Mouse (Mus musculus): ENCODE measurements at regions not wholly inside any gene's neighbourhood (a gene's known extent, or its start where the extent isn't known, plus 50 kb on each side); places are given as distances from the start of the nearest gene placed in this dataset.
"Not testable (repeated sequence)": the region's sequence is repeated elsewhere in the genome, so short reads cannot be mapped to it uniquely, and the experiment has no call there.

- H3K4me1 ChIP-seq (replicated peaks), result 0 out of 2 replicates have a peak, but pooled peaks cover 5% of the 10 kb centered on the region
- no peaks in the 10 kb centered on the region for H3K27me3 ChIP-seq
- no peak overlapping the region for H3K27ac ChIP-seq (replicated peaks)
- H3K36me3 ChIP-seq, result no peaks in the 10 kb centered on the region
- 44% methylated on average over 18 of the region's 18 CpGs for WGBS
- H3K9ac ChIP-seq, result no peak overlapping the region
- no peak for ATAC-seq (ENCODE audit: low FRiP score, low read depth)
- H3K4me3 ChIP-seq, result no peak overlapping the region
- H3K9me3 ChIP-seq, result no peaks in the 10 kb centered on the region
- peak overlapping the region; percentile 34; the same call in 1 of the 2 replicates for H3K4me2 ChIP-seq
Measured at GRCm38 (mm10) chr10:99353541-99354292, 90.7 kb downstream of the Dusp6 start.

GRCm38 (mm10) chr10:99354352-99354751, 91.3 kb downstream of the Dusp6 start:
- Histone ChIP-seq H3K27ac (replicated peaks) (no peak overlapping the region), H3K4me1 (replicated peaks) (0 out of 2 replicates have a peak, but pooled peaks cover 5% of the 10 kb centered on the region), H3K36me3 (no peaks in the 10 kb centered on the region), H3K9ac (no peak overlapping the region), H3K27me3 (no peaks in the 10 kb centered on the region), H3K9me3 (no peaks in the 10 kb centered on the region), H3K4me2 (no peak overlapping the region), H3K4me3 (no peak overlapping the region)
- no peak for ATAC-seq (ENCODE audit: low FRiP score, low read depth)
- 92% methylated on average over 2 of the region's 2 CpGs for WGBS

GRCm38 (mm10) chr10:99355303-99355702, 92.3 kb downstream of the Dusp6 start:
- ATAC-seq (ENCODE audit: low FRiP score, low read depth), result no peak
- no peaks in the 10 kb centered on the region for H3K36me3 ChIP-seq
- 92% methylated on average over 4 of the region's 4 CpGs for WGBS
- H3K4me3 ChIP-seq, result no peak overlapping the region
- no peaks in the 10 kb centered on the region for H3K9me3 ChIP-seq
- H3K4me2 ChIP-seq, result no peak overlapping the region
- H3K9ac ChIP-seq, result no peak overlapping the region
- H3K4me1 ChIP-seq (replicated peaks), result 0 out of 2 replicates have a peak, but pooled peaks cover 5% of the 10 kb centered on the region
- no peak overlapping the region for H3K27ac ChIP-seq (replicated peaks)
- H3K27me3 ChIP-seq, result no peaks in the 10 kb centered on the region

GRCm38 (mm10) chr10:99356221-99356620, 93.2 kb downstream of the Dusp6 start:
- 78% methylated on average over 5 of the region's 5 CpGs for WGBS
- Histone ChIP-seq H3K27me3 (no peaks in the 10 kb centered on the region), H3K9ac (no peak overlapping the region), H3K4me1 (replicated peaks) (0 out of 2 replicates have a peak, but pooled peaks cover 5% of the 10 kb centered on the region), H3K36me3 (no peaks in the 10 kb centered on the region), H3K9me3 (no peaks in the 10 kb centered on the region), H3K27ac (replicated peaks) (no peak overlapping the region), H3K4me3 (no peak overlapping the region), H3K4me2 (no peak overlapping the region)
- ATAC-seq (ENCODE audit: low FRiP score, low read depth), result no peak

- no peak overlapping the region for H3K9ac ChIP-seq
- H3K9me3 ChIP-seq, result no peaks in the 10 kb centered on the region
- 89% methylated on average over 3 of the region's 3 CpGs for WGBS
- no peak overlapping the region for H3K27ac ChIP-seq (replicated peaks)
- H3K36me3 ChIP-seq, result no peaks in the 10 kb centered on the region
- H3K4me2 ChIP-seq, result no peak overlapping the region
- no peaks in the 10 kb centered on the region for H3K27me3 ChIP-seq
- no peak overlapping the region for H3K4me3 ChIP-seq
- no peak for ATAC-seq (ENCODE audit: low FRiP score, low read depth)
- 0 out of 2 replicates have a peak, but pooled peaks cover 5% of the 10 kb centered on the region for H3K4me1 ChIP-seq (replicated peaks)
Measured at GRCm38 (mm10) chr10:99356883-99357282, 93.9 kb downstream of the Dusp6 start.

- H3K9ac ChIP-seq, result no peak overlapping the region
- no peak overlapping the region for H3K4me3 ChIP-seq
- WGBS, result 90% methylated on average over 4 of the region's 4 CpGs
- H3K27me3 ChIP-seq, result no peaks in the 10 kb centered on the region
- H3K36me3 ChIP-seq, result no peaks in the 10 kb centered on the region
- H3K9me3 ChIP-seq, result no peaks in the 10 kb centered on the region
- H3K27ac ChIP-seq (replicated peaks), result no peak overlapping the region
- ATAC-seq (ENCODE audit: low FRiP score, low read depth), result no peak
- no peak overlapping the region for H3K4me2 ChIP-seq
- H3K4me1 ChIP-seq (replicated peaks), result 0 out of 2 replicates have a peak, but pooled peaks cover 5% of the 10 kb centered on the region
Measured at GRCm38 (mm10) chr10:99357347-99357746, 94.3 kb downstream of the Dusp6 start.

- H3K9me3 ChIP-seq, result no peaks in the 10 kb centered on the region
- WGBS, result 78% methylated on average over 1 of the region's 1 CpGs
- no peak overlapping the region for H3K9ac ChIP-seq
- 0 out of 2 replicates have a peak, but pooled peaks cover 5% of the 10 kb centered on the region for H3K4me1 ChIP-seq (replicated peaks)
- no peaks in the 10 kb centered on the region for H3K27me3 ChIP-seq
- no peak overlapping the region for H3K4me2 ChIP-seq
- H3K27ac ChIP-seq (replicated peaks), result no peak overlapping the region
- H3K4me3 ChIP-seq, result no peak overlapping the region
- no peaks in the 10 kb centered on the region for H3K36me3 ChIP-seq
- no peak for ATAC-seq (ENCODE audit: low FRiP score, low read depth)
Measured at GRCm38 (mm10) chr10:99358256-99358655, 95.2 kb downstream of the Dusp6 start.

GRCm38 (mm10) chr10:99359439-99359866, 96.4 kb downstream of the Dusp6 start:
- H3K36me3 ChIP-seq, result no peaks in the 10 kb centered on the region
- H3K27ac ChIP-seq (replicated peaks), result no peak overlapping the region
- H3K27me3 ChIP-seq, result no peaks in the 10 kb centered on the region
- WGBS, result 47% methylated on average over 2 of the region's 2 CpGs
- no peak overlapping the region for H3K9ac ChIP-seq
- H3K9me3 ChIP-seq, result no peaks in the 10 kb centered on the region
- no peak for ATAC-seq (ENCODE audit: low FRiP score, low read depth)
- H3K4me3 ChIP-seq, result no peak overlapping the region
- H3K4me1 ChIP-seq (replicated peaks), result no peaks in the 10 kb centered on the region
- H3K4me2 ChIP-seq, result no peak overlapping the region

GRCm38 (mm10) chr10:99360601-99361000, 97.6 kb downstream of the Dusp6 start:
- H3K27ac ChIP-seq (replicated peaks); ATAC-seq (ENCODE audit: low FRiP score, low read depth); H3K27me3 ChIP-seq; H3K9ac ChIP-seq; H3K4me1 ChIP-seq (replicated peaks); H3K36me3 ChIP-seq; H3K9me3 ChIP-seq; H3K4me3 ChIP-seq; H3K4me2 ChIP-seq: not testable (repeated sequence)
- WGBS, result 62% methylated on average over 10 of the region's 10 CpGs

- Histone ChIP-seq H3K36me3 (no peaks in the 10 kb centered on the region), H3K27me3 (no peaks in the 10 kb centered on the region), H3K9me3 (no peaks in the 10 kb centered on the region), H3K9ac (no peak overlapping the region), H3K4me1 (replicated peaks) (peaks cover 3% of the 10 kb centered on the region; the same call in 1 of the 2 replicates), H3K4me3 (no peak overlapping the region), H3K27ac (replicated peaks) (no peak overlapping the region), H3K4me2 (no peak overlapping the region)
- no peak for ATAC-seq (ENCODE audit: low FRiP score, low read depth)
- WGBS, result 88% methylated on average over 7 of the region's 7 CpGs
Measured at GRCm38 (mm10) chr10:99366162-99366561, 103.1 kb downstream of the Dusp6 start.

- Histone ChIP-seq H3K27ac (replicated peaks) (no peak overlapping the region), H3K27me3 (no peaks in the 10 kb centered on the region), H3K9ac (no peak overlapping the region), H3K9me3 (no peaks in the 10 kb centered on the region), H3K4me2 (peak overlapping the region; percentile 28; the same call in 1 of the 2 replicates), H3K4me3 (no peak overlapping the region), H3K4me1 (replicated peaks) (peaks cover 3% of the 10 kb centered on the region; the same call in 1 of the 2 replicates), H3K36me3 (no peaks in the 10 kb centered on the region)
- 21% methylated on average over 6 of the region's 6 CpGs for WGBS
- peak; percentile 82 for ATAC-seq (ENCODE audit: low FRiP score, low read depth)
Measured at GRCm38 (mm10) chr10:99367757-99368156, 104.7 kb downstream of the Dusp6 start.

GRCm38 (mm10) chr10:99375101-99375500, 112.1 kb downstream of the Dusp6 start:
- Histone ChIP-seq H3K9ac (no peak overlapping the region), H3K9me3 (no peaks in the 10 kb centered on the region), H3K4me3 (no peak overlapping the region), H3K4me2 (no peak overlapping the region), H3K27me3 (no peaks in the 10 kb centered on the region), H3K4me1 (replicated peaks) (no peaks in the 10 kb centered on the region), H3K36me3 (no peaks in the 10 kb centered on the region), H3K27ac (replicated peaks) (no peak overlapping the region)
- WGBS, result 57% methylated on average over 5 of the region's 5 CpGs
- no peak for ATAC-seq (ENCODE audit: low FRiP score, low read depth)

Data from hindbrain, embryonic 15.5 days (tissue).